Mouse (Mus musculus): ENCODE measurements around the gene Fut11. TPM values are rescaled to one million over a fixed set of nuclear protein-coding genes. Genes with fewer than 3 reads are reported as not detected.
"Not testable (repeated sequence)": the region's sequence is repeated elsewhere in the genome, so short reads cannot be mapped to it uniquely, and the experiment has no call there.

Gene Fut11
- total RNA-seq, 4 experiments from 2014 or later: 14.6 to 15.8 (median 15.0) TPM

DNA sequence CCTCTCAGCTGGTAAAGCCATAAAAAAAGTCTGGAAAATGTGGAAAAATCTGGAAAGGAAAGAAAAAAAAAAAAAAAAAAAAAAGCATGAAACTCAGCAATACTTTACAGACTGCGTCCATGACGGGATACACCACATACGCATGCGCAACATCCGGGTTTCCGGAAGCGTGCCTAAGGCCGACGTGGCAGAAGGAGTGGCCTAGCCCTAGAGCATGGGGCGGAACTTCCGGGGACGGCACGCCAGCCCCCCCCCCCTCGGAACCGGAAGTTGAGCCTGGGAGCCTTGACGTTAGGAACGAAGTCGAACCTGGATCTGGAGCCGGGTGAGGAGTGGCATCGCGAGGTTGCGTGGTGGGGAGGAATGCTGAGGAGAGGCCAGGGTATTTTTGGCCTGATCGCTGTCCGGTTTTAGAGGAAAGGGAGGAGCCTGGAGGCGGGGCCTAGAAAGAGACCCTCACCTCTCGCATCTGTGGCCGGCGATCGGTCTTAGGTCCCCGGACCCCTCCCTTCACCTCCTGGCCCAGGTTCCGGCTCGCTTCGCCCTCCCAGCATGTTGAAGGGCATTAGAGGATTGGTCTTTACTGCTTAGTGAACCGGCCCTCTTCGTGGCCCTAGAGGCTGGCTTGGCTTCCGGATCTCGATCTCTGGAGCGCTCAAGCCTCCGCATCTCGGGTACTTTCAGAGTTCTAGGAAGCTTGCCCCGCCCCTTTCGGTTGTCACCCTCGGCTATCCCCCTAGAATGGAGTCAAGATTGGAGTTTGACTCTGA, 20.5 kb upstream of the Fut11 start, which contains the start of gene Sec24c:
Gene Sec24c (plus strand): TSS at position 245 of the 770 bp plus-strand sequence.
- DNase-seq (ENCODE audit: low spot score in 2 of 2): peak; percentile 94 to 95

DNA sequence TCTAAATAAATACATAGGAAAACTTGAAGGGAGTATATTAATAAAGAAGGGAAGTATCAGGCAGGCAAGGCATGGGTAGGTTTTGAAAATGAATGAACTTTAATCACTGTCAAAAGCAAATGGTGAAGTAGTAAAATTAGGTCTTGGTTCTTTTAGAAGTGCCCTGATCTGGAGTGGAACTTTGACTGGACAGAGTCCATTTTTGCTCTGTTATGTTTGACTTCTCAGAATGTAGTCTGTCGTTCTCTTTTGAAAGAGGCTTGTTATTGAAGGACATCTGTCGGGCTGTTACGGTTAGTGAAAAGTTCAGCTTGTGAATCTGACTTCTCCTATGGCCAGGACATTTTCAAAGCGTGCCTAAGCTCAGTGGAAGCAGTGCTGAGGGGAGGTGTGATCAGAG, 16.9 kb upstream of the Fut11 start:
- DNase-seq (ENCODE audit: low spot score in 2 of 2): no peak

DNA sequence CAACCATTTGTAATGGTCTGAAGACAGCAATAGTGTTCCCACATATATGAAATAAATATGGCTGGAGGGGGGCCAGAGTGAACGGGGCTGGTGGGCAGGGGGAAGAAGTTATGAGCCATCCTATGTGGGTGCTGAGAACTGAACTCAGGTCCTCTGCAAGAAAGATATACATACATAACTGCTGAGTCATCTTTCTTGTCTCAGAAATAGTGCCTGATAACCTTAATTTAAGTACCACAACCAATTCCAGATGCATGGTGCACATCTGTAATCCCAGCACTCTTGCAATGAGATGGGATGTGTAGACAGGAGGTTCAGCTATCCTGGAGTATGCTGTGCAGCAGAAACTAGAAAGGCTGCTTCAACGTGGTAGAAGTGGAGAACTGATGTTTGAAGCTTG, 13.0 kb upstream of the Fut11 start:
- no peak for DNase-seq (ENCODE audit: low spot score in 2 of 2)

DNA sequence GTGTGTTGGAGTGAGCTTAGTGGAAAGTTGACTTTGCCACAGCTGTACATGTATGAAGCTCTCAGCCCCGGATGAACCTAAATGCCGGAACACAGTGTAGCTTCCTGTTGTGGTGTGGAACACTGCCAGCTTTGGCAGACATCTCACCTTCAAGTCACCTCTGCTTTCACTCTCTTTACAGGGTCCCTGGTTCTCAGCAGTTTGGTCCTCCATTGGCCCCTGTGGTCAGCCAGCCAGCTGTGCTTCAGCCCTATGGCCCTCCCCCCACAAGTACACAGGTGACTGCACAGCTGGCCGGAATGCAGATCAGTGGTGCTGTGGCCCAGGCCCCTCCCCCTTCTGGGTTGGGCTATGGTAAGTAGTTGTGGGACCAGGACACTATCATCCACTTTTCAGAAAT, 12.3 kb upstream of the Fut11 start:
- no peak for DNase-seq (ENCODE audit: low spot score in 2 of 2)

DNA sequence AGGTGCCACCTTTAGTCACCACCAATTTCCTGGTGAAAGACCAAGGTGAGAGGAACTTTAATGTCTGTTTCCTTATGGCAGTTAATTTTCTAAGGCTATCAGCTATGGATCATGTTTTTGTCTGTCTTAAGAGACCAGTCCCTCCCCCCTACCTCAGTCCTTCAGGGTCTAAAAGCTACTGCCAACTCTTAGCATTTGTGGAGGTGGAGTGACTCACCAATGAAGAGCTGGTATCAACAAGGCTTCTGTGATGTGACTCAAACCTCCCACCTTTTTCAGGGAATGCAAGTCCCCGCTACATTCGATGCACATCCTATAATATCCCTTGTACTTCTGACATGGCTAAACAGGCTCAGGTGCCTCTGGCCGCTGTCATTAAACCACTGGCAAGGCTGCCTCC, 8.2 kb upstream of the Fut11 start:
- no peak for DNase-seq (ENCODE audit: low spot score in 2 of 2)

DNA sequence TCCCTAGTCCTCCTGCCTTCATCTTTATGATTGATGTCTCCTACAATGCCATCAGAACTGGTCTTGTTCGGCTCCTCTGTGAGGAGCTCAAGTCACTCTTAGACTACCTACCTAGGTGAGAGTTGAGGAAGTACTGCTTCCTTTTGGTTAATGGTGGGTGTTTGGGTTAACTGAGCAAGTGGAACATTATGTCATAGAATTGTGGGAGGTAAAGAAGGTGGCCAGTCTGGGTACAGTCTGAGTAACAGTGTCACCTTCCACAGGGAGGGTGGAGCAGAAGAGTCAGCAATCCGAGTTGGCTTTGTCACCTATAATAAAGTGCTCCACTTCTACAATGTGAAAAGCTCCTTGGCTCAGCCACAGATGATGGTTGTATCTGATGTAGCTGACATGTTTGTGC, 5.8 kb upstream of the Fut11 start:
- DNase-seq (ENCODE audit: low spot score in 2 of 2): no peak

DNA sequence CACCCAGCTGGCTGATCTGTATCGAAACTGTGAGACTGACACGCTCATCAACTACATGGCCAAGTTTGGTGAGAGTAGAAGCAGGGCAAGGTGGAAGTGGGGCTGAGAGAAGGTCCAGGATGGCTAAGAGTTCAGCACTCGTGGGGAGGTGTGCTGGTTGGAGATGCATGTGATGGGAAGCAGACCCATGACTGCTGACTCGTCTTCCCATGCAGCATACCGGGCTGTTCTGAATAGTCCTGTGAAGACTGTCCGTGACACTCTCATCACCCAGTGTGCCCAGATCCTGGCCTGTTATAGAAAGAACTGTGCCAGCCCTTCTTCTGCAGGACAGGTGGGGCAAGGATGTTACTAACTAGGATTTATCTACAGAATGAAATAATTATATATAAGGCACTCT, 3.0 kb upstream of the Fut11 start:
- no peak for DNase-seq (ENCODE audit: low spot score in 2 of 2)

DNA sequence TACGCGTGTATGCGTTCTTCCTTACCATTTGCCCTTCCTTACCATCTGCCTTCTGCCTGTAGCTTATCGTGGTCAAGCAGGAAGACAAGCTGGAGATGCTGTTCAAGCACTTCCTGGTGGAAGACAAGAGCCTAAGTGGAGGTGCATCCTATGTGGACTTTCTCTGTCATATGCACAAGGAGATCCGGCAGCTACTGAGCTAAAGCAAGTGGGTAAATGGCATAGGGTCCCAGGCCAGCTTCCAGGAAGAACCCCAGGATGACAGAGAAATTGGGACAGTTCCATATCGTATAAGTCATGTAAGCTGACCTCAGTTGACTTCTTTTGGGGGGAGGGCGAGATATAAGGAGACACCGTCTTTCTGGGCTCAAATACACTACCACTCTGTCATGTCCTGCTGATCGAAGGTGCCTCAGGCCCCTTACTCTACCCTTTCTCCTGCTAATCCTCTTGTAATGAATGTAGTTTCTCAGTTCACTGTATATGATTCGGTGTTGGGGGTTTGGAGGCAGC, 1.1 kb upstream of the Fut11 start:
- DNase-seq (ENCODE audit: low spot score in 2 of 2): no peak

DNA sequence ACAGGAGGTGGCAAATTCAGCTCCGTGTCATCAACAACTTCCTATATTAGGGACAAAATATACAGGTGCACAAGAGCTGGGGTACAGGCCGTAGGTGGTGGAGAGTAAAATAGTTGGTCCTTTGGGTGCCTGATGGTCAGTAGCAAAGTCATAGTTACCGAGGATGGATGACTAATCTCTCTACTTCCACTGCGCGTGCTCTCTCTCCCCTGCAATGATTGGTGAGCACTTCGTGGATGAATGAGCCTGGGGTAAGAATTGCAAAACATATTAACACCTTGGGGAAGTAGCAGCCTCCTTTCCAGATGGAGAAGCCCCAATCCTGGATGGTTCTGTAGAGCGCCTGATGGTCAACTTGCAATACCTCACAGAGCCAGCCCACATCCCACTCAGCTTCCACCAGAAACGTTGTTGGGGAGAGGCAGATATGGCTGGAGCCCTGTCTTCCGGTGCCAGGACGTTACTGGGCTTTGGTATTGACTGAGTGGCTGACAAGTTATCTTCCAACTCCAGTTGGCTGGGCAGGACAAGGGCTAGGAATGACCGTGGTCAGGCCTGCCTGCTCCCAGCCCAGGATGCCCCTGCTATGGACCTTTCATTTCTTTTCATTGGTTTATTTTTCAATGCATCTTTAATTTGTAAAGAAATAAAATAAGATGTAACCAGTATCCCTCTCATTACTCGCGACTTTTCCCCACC, 434 bp upstream of the Fut11 start:
- no peak for DNase-seq (ENCODE audit: low spot score in 2 of 2)

DNA sequence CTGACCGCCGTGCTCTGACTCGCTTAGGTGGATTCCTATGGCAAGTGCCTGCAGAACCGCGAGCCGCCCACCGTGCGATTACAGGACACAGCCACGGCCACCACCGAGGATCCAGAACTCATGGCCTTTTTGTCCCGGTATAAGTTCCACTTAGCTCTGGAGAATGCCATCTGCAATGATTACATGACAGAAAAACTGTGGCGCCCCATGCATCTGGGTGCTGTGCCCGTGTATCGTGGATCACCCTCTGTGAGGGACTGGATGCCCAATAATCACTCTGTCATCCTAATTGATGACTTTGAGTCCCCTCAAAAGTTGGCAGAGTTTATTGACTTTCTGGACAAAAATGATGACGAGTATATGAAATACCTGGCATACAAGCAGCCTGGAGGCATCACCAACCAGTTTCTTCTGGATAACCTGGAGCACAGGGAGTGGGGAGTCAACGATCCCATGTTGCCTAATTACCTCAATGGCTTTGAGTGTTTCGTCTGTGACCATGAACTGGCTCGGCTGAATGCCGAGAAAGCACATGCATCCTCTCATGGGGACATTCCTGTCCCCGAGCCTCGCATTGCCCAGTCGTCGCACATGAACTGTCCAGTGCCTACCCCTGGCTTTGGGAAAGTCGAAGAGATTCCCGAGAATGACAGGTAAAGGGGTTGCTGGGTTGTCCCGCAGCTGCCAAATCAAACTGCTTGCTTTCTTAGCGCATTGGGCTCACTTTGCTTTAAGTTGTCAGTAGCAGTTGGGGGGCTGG, 1.2 kb downstream of the Fut11 start:
- DNase-seq (ENCODE audit: low spot score in 2 of 2): no peak

DNA sequence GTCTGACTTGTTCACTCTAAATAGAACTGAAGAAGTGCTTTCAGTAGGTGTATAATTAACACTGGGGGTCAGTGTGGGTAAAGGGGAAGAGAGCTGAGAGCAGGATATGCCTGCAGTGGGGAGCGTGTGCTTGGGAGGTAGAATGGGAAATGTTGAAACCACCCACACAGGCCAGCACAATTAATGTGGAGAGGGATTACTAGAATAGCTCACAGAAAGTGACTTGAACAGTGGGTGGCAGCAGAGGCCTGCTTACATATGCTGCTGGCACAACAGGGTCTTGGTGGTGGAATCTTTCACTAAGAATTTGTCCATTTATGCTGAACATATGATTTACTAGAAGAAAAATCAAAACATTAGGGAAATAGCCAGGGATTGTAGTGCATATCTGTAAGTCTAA, 2.2 kb downstream of the Fut11 start:
- DNase-seq (ENCODE audit: low spot score in 2 of 2): peak; percentile 48 to 52

DNA sequence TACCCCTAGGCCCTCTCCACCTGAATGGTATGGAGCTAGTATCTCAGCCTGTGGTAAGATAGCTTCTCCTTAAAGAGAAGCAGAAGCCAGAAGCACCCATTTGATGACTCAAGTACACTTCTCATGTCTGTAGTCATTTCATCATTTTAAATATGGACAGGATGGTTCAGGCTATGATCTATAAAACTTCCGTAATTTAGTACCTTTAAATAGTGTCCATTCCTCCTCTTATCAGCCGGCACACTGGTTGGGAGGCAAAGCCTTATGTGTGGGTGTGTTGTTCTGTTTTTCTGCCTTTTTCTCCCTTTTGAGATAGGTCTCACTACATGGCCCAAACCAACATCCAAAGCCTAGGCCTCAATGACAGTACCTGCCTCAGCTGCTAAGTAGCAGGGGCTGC, 3.7 kb downstream of the Fut11 start:
- DNase-seq (ENCODE audit: low spot score in 2 of 2): no peak

DNA sequence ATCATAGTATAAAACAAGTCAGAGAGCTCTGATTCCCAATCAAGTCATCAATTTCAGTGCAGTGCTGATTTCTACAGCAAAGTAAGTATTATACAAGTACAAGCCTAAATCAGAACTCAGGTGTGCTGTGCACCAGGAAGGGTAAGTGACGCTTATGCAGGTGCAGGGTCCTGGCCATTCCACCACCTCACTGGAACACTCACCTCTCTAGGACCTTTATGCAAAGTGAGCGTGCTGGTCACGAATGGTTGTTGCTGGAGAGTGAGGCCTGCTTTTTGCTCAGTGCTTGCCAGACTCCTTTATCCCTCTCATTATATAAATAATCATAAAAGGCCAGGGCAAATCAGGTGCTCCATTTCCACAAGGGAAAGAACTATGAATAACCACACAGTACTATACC, 5.6 kb downstream of the Fut11 start:
- no peak for DNase-seq (ENCODE audit: low spot score in 2 of 2)

DNA sequence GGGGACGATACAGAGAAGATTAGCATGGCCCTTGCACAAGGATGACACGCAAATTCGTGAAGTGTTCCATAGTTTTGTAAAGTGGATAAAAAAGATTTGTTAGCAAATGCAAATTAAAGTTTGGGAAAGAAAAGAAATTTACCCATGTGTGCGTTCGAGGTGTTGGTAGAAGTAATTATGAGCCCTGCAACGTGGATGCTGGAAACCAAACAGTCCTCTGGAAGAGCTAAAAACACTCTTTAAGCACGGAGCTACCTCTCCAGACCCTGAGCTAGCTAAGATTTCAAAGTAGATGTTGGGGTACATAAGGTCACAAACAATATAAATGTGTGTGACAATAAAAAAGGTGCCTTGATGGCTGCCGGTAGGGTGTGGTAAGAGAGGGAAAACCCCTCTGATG, 6.8 kb downstream of the Fut11 start:
- DNase-seq (ENCODE audit: low spot score in 2 of 2): no peak

DNA sequence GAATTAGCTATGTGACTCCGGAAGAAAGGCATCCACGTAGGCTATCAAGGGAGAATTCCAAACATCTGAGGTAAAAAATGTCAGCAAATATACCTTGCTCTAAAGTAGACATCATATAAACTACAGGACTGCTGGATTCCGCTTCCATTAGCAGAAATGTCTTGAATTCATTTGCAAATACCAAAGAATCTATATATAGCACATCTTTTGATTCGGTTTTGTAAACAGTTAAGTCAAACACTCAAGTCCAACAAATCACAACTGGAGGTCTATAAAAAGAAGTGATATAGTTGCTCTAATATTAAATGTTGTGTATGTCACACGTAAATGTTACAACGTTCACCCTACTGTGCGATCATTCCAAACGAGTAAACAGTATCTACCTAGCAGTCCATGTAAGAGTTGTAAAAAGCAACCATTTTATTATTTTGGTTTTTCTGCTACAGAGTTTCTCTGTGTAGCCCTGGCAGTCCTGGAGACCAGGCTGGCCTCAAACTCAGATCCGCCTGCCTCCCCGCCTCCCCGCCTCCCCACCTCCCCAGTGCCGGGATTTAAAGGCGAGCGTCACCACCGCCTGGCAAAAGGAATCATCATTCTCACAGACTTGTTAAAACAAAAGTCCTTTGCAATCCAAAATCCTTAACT, 7.5 kb downstream of the Fut11 start:
- no peak for DNase-seq (ENCODE audit: low spot score in 2 of 2)

DNA sequence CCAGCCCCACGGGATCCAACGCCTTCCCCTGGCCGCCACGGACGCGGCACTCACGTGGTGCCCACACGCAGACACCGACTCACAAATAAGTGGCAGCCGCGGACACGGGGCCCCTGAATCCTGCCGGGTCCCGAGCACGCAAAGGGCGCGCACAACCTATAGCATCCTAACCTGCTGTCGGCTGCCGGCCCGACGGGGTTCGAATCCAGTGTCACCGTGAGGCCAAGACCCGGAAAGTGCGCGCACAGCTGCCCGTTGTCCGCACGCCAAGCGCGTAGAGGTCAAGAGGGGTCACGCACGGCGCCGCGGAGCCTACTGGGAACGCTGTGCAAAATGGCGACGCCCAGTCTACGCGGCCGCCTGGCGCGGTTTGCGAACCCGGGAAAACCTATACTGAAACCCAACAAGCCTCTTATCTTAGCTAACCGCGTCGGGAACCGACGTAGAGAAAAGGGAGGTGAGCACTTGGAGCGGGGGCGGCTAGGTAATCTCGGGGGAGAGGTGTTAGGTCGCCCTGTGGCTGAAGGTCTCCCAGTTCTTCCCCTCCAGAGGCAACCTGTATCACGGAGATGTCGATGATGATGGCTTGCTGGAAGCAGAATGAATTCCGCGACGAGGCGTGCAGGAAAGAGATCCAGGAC, 8.1 kb downstream of the Fut11 start, which contains the start of gene Chchd1:
Gene Chchd1 (plus strand): TSS at position 266 of the 641 bp plus-strand sequence.
- DNase-seq (ENCODE audit: low spot score in 2 of 2): peak; percentile 82 to 91

DNA sequence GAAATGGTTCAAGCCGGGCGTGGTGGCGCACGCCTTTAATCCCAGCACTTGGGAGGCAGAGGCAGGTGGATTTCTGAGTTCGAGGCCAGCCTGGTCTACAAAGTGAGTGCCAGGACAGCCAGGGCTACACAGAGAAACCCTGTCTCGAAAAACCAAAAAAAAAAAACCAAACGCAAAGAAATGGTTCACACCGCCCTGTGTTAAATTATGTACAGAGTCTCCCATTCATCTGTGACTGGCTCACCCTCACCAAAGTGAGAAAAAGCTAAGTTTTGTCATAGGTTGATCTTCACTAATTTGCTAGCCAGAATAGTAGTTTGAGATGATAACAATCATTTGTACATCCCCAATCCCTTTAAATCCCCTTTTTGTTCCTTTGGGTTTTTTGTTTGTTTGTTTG, 8.7 kb downstream of the Fut11 start:
- DNase-seq (ENCODE audit: low spot score in 2 of 2): not testable (repeated sequence)

DNA sequence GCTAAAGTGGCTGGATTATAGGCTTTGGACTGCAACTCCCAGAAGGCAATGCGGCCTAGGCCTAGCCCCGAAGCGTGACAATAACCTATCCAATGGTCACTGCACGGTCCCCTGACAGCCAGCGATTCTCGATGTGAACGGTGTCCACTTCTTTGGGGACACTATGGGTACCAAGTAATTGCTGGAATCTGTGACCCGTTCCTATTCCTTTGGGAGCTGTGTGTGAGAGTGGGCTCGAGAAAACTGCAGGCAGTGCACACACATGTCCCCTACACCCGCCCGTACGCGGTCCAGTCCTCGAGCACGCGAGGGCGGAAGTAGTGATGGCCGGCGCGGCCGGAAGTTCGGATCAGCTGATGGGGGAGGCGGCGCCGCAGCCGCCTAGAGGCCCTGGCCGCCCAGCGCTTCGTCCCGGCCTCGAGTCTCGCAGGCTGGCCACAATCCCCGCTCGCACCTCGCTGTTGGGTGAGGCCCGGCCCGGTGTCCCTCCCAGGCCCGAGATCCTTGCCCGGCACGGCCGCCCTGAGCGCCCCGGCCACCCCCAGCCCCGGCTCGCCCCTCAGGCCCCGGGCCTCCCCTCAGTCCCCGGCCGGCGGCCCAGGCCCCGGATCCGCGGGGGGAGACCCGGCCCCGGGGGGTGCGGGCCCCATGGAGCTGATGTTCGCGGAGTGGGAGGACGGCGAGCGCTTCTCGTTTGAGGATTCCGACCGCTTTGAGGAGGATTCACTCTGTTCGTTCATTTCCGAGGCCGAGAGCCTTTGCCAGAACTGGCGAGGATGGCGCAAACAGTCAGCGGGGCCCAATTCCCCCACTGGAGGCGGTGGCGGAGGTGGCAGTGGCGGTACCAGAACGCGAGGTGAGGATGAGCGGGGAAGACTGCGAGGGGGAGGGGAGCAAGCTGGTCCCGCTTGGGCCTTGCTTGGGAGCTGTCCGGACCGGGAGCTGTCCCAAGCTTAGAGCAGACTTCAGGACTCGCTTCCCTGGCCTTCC, 12.7 kb downstream of the Fut11 start, which contains the start of gene Zswim8:
Gene Zswim8 (plus strand): TSS at position 352 of the 990 bp plus-strand sequence.
- DNase-seq (ENCODE audit: low spot score in 2 of 2): peak; percentile 86 to 90

DNA sequence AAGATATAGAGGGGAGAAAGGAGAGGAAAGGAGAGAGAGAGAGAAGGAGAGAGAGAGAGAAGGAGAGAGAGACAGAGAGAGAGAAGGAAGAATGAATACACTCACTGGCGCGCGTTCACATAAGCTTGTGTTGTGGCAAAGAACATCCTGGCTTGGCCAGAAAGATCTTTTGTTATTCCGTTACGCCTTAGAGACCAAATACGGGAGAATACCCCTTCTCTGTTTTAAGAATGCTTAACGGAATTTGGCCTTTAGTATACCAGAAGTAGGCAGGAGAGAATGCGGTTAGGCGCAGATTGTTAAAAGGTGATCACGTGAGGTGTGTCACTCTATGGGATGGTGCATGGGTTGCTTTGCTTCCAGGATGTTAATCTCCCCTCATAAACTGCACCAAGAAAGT, 13.5 kb downstream of the Fut11 start:
- DNase-seq (ENCODE audit: low spot score in 2 of 2): no peak

DNA sequence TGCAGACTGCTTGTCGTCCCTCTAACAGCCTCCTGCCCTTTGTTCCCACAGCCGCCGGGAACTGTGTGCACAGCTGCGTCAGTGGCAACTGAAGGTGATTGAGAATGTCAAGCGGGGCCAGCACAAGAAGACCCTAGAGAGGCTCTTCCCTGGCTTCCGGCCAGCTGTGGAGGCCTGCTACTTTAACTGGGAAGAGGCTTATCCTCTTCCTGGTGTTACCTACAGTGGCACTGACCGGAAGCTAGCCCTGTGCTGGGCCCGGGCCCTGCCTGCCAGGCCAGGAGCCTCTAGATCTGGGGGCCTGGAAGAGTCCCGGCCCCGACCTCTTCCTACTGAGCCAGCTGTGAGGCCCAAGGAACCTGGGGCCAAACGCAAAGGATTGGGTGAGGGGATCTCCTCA, 19.1 kb downstream of the Fut11 start:
- no peak for DNase-seq (ENCODE audit: low spot score in 2 of 2)
